Mouse (Mus musculus) natural killer cell, adult 2 months (primary cell): ENCODE measurements at regions not wholly inside any gene's neighbourhood (a gene's known extent, or its start where the extent isn't known, plus 50 kb on each side); places are given as distances from the start of the nearest gene placed in this dataset.
A peak's percentile ranks its signal among the peaks of the same experiment; 100 is the strongest.

Experiments used
- DNase-seq, 2 experiments: peaks; one replicate each; pipeline ENCODE4 v3.0.0; 2022; ENCODE audit warnings: low spot score in 2 of 2

DNA sequence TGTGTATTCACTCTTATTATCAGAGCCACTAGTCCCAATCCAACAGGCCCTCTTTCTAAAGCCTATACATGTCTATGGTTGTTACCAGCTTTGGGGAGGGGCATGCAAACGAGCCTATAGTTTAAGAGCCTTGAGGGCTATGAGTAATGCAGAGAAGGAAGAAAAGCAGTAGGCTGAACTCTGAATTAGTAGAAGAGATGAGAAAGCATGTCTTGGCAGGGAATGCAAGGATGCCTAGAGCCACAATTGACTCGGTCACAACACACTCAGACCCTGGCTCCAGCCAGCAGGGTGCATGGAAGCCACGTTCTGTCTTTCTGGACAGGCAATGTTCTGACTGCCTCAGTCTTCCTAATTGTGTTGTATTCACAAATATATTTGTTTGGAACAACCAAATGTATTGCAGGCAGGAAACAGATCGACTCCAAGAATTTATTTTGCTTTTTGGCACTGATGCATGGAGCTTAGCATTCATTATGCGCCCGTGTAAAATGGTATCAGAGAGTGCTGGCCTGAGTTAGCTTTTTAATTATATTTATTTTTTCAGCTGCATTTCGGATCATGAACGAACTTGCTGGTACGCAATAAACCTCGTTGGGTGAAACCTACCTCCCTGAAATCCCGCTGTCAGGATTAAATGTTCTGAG, 110.2 kb downstream of the Rybp start:
- DNase-seq = no peak

DNA sequence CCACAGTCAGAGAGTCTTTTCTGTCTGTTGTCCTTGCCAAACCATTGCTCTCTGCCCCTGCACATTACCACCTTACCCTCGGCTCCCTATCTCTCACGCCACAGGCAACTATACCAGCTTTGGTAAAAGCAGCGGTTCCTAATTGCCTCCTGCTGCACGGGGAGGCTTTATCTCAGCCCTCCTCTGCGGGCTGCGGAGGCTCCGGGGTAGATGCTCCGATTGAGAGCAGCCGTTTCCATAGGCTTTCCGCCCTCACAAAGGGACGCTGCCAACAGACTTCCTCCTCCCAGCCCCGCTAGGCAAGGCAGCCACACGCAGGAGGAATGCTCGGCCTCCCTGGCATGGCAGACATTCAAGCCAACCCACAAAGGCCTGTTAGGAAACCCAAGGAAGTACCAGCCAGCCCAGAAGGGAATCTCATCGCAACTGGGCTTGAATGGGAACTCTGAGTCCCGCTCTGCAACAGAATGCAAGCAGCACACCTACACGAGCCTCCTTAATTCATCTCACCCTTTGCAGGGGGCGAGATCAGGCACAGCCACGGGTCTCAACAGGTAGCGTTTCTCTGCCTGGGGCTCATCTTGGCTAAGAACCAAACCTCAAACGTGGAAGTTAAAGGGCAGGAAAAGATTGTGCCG, 116.5 kb downstream of the Rybp start:
- no peak for DNase-seq

DNA sequence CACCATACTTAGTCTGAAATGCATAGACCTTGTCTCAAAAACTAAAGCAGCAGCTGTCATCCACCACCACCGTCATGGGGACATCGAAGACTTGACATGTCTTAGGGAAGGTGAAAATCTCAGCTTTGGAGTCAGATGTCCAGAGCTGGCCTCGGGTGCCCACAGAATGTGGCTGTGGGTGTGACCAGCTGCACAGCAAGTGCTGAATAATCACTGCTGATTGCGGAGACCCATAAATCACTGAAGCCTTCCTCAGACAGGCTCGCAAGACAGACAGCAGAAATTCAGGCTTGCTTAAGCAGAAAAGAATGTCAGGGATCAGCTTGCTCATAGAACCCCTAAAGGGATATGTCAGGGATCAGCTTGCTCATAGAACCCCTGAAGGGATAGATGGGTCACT, 120.0 kb downstream of the Rybp start:
- no peak for DNase-seq

DNA sequence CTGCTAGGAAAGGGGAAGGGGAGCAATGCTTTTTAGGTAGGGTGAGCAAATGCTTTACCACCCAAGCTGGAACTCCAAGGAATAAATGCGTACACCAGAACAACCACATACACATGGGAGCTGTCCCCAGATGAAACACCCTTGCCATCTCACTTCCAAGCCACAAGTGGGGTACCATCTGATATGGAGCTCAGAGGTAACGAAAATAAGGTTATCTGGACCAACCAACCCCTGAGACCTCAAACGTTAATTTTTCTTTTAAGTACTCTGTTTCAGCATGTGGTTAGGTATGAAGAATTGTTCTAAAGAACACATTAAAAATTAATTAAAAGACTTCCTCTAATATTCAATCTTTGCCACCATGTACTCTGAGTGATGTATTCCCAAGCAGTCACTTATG, 121.5 kb downstream of the Rybp start:
- DNase-seq = no peak

DNA sequence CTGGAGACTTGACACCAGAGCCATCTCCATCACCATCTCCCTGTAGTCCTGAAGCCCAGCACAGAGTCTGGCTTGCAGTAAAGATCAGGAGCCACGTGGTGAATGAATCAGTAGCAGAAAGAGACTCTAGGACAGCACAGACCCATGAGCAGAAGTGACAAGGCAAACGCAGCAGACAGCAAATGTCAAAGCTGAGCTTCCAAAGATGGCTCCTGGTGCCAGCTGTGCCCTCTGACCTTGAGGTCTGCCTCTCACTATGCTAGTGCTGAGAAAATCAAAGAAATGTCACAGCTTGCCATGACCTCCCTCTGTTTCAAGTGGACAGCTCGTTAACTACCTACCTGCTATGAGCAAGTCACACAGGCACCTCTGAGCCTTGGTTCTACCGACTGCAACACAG, 123.1 kb downstream of the Rybp start:
- DNase-seq = no peak

DNA sequence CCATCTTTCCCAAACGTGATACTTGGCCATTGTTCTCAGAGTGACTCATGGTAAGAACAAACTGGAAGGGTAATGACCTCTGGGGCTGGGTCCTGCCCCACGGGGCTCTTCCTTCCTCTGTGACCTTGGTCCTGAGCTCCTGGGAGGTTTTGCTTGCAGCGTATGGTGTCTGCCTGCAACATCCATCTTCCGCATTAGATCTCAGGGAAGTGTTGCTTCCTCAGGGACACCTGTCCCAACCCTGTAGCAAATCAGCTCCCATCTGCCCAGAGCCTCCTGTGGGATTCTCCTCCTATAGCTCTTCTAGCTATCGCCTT, 123.5 kb downstream of the Rybp start:
- no peak for DNase-seq

DNA sequence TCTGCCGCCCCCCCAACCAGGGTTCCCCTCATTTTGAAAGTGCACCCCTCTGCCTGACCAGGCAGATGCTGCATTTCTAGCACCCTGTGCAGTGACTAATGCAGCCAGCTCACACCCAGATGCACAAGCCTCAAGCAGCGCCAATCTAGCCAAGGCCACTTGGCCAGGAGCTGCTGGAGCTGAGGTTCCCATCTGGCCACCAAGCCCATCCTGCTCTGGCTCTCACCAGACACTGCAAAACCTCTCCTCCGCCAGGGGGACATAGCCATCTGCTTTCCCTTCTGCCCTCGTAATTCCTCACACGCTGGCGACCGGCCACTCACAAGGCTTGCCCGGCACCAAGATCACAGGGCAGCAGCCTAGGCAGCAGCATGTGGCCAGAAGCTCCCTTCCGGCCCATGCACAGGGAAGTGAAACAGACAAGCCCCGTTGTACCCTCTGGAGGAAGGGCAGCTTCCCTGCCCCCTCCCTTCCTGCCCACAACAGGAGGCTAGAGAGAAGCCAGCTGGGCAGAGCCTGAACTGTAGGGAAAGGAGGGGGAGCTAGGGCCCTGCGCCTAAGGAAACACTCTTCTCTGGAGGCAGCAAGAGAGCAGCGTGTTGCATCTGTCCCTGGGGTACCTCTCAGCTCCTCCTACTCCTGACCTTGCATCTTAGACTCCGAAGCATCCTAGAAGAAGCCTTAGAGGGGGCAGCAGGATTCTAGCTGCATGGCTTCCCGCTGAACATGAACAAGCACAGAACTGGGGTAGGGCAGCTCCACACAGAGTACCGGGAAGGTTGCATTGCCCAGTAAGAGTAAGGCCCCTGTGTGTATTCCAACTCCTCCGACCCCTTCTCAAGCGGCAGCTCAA, 124.1 kb downstream of the Rybp start:
- peak in 1 of 2 experiments; percentile 15 for DNase-seq

DNA sequence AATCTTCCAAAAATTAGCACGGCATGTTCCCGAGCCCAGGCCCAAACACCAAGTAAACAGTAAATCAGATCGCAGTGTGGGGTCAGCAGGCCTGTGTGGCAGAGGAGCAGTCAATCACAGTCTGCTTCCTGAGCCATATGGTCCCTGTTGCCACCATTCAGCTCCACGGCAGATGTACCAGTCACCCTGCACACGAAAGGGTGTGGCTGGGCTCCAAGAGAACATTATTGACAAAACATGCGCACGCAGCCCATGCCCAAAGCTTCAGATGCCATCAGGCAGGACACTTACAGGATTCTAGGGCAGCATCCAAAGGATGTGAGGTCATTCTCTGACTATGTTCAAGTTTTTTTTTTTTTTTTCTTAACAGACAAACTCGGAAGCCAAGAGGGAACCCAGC, 126.6 kb downstream of the Rybp start:
- no peak for DNase-seq

DNA sequence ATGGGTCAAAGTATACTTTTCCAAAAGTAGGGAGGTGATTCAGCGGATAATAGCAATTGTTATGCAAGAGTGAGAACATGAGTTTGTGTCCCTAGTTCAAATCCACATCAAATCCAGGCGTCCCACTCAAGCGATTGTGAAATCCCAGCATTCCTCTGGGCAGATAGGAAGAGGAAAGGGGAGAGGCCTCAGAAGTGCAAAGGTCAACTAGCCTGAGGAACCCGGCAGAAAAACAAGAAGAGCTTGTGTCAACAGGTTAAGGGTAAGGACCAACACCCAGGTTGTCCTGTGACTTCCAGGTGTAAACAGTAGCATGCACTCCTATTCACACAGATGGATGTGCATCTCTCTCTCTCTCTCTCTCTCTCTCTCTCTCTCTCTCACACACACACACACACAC, 127.5 kb downstream of the Rybp start:
- no peak for DNase-seq

DNA sequence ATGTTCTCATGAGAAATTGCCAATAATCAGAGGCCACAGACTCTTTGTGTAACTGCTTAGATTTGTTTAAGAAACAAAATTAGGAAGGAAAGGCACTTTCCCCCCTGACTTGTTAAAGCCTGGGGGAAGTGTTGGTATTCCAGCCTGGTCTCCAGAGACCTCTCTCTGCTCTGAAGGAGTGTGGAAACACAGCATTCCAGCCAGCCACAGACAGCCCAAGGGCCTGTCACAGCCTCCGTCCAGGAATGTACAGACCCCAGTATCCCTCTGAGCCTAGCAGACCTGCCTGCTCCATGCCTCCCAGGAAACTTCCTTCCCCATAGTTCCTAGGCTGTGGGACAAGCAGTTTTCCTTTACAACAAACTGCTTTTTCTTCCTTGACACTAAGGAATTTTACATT, 128.0 kb downstream of the Rybp start:
- no peak for DNase-seq

DNA sequence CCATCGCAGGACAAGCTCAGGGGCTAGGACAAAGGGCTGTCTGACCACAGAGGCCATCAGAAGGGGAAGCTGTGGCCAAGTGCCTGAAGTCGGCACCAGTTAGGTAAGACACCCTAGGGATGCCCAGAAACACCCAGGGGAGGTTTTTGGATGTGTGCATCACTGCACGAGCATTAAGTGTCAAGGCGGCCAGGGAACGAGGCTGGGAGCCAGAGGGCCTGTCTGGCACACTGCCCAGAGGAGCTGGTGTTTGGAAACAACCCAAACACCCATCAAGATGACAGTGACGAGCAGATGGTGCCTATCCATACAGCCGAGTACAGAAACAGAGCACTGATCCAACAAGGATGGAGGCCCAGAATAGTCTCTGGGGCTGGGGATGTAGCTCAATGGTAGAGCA, 130.0 kb downstream of the Rybp start:
- no peak for DNase-seq

DNA sequence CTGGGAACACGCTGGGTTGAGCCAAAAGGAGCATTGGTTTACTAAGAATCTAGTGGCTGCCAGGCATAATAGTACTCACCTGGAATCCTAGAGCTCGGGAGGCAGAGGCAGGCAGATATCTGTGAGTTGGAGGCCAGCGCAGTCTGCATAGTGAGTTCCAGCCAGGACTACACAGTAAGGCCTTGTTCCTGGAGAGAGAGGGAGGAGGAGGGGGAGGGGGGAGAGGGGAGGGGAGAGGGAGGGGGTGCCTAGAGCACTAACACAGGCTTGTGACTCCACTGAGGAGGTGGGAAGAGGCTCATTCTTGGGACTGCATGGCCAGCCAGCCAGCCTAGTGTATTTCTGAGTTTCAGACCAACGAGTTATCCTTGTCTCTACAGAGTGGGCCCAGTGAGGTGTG, 131.1 kb downstream of the Rybp start:
- no peak for DNase-seq

DNA sequence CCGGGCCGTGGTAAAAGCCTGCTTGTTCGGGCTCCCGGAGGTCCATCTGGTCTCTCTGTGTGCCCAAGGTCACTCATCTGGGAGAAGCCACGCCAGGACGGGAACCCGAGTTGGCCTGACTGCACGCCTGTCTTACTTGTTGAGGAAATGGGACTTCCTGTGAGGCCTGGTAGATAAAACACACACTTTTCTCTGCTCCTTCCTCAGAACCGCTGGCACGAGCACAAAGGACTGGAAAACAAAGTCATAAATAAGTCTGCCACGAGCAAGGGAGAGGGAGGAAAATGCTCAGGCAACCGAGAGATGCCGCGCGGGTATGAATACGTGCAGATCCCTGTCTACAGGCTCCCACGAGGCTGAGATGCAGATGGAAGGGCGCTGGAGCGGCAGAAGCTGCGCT, 131.6 kb downstream of the Rybp start:
- no peak for DNase-seq

DNA sequence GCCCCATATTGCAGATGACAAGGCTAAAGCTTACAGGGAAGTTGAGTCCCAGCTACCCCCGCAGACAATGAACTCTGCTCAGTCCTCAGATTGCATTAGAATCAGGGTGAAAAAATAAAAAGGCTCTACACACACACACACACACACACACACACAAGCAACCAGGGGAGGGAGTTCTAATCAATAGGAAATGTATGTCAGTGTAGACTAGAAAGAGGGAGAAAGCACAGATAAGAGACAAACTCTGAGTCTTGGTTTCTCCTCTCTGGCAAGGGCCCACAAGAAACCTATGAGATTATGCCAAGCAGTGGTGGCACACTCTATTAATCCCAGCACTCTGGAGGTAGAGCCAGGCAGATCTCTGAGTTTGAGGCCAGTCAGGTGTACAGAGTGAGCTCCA, 135.8 kb downstream of the Rybp start:
- no peak for DNase-seq

DNA sequence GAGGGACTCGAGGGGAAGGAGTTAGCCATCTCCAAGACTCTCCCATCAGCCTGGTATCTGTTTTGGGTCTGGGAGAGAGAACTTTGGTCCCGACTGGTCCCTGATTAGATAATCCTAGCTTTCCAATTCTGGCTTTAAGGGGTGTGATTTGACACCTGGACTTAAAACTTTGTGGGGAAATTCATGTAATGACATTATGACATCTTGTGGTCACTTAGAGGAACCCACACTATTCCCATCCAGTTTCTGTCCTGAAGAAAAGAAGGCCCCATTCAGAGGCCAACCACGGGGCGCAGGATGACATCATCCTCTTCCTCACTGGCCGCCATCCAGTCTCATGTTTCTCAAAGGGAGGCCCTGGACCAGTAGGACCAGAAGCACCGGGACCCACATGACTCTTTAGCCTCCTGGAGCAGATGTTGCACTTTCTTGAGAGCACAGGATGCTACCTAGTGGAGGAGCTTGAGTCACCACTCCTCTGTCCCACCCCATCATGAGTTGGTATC, 136.5 kb downstream of the Rybp start:
- DNase-seq = no peak

DNA sequence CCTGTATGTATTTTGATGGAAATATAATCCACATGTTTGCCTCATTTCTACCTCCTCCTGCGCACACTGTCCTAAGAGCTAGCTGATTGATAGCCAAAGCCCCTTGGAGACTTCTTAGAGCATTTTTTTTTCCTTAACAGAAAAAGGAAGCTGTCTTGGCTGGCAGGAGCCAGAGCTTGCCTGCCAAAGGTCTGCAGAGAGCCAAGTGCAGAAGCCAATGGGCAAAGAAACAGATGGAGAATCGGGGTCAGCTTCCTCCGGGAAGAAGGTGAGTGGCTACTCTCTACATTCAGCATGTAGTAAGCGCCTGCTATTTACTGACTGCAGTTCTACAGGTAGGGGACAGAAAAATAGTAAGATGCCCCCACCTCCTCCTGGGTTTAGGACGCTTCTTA, 137.8 kb downstream of the Rybp start:
- no peak for DNase-seq

DNA sequence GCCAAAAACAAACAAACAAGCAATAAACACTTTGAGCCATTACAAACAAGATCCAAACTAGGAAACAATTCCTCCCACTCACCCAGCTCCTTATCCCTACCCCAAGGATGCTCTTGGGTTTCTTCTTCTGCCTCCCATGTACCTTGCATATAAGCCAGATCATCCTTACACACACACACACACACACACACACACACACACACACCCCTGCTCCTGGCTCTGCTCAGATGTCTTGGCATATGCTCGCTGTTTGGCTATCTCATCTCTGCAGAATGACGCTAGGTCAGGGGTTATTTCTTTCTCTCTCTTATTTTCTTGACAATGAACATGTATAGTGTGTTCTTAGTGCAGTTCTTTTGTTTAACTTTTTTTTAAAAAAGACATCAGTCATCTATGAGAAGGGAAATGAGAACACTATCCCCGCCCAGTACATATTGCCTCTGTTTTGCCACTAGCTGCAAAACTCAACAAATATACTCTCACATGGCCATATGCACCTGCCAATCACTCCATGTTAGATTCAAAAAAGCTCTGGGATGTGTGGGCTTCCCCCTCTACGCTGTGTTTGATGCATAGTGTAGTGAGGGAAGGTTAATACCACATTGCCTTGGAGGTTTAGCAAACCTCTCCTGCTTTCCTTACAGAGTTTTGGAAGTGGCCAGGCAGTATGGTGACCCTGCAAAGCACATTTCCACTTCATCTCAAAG, 138.4 kb downstream of the Rybp start:
- DNase-seq = no peak

DNA sequence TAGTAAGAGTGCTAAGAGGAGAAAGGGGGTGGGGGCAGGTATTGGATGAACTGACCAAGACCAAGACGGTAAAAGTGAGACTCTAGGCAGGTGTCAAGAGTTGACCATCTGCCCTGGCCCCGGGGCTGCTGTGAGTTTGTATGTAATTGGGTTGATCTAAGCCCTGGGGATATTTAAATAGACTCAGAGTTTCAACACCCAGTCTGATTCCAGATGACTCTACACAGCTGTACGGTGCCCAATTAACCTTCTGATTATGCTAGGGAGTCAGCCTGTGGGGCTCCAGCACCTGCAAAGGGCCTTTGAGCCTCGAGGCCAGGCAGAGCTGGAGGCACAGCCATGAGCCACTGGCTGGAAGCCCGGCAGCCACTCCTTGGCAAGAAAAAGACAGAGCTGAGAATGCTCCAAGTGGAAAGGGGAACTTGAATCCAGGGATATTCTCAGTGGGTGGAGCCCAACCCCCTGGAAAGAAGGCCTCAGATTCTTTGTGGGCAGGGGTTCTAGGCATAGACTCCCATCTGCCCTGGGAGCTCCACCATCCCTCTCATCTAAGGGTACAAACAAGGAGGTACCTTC, 140.8 kb downstream of the Rybp start:
- DNase-seq = no peak

DNA sequence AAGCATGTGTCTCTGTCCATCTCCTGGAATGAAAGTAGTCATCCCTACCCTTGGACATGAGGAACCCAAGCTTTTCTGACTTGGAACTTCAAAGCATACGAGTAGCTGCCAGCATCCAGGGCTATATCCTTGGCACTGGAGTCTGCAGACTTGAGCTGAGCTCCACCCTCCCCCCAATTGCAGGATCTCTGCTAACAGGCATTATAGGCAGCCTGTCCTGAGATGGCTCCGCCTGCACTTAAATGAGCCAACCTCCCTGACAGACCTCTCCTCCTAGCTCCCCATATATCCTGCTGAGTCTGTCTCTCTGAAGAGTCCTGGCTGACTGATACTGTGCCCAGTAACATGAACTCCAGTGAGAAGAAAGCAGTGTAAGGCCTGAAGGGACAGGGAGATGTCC, 141.4 kb downstream of the Rybp start:
- no peak for DNase-seq

DNA sequence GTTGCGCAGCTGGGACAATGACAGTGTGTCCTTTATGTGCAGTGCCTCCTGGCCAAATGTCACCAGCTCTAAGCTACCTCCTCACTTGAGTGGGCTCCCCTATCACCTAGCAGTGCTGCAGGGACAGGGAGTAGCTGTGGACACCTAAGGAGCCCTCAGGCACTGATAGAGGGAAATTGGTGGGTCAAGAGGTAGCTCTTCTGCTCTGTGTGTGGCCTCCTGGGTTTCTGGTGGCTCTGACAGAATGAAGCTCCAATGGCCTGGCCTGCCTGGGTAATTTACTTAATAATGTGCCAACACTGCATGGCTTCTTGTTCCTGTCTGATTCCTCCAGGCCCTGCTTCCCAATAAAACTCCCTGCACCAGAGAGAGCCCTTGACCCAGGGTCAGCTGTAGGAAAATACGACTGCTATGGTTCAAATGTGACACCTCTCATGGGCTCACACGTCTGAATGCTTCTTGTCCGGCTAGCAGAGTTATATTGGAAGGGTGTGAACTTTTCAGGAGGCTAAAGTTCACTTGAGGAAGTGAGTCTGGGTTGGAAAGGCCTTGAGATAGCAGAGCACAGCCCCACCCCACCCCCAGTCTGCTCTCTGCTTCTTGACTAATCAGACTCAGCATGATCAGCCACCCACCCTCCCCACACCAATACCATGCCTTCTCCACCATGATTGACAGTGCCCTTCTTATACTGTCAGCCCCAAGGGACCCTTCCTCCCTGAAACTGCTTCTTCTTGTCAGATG, 142.6 kb downstream of the Rybp start:
- DNase-seq = no peak

DNA sequence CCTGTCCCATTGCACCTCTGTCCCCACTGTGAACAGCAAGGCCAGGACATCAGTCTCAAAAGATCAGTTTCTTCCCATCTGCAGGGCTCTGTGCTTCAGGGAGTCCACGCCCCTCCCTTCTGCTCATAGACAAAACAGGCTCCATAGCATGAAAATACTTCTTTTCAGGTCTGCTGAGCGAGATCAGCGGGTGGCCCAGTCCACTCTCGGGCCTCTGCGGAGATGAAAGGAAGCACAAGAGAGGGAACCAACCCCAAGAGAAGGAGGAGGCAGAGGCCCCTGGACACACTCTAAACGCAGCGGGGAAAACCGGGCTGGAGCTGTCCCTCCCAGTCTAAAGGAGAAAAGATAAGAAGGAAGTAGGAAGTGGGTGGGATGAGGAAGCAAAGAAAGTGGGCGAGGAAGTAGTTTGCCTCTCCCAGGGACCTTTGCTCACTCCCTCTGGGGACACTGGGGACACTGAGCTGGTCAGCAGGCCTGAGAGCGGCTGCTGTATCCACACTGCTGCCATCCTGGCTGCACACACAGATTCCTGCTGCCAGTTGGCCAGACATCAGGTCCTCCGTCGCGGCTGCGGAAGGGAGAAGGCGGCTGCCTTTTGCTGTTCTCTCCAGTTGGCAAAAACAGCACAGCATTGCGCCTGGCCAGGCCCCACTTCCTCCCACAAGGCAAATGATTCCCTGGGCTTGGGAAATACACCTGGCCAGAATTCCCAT, 143.5 kb downstream of the Rybp start:
- DNase-seq = no peak
